Mouse (Mus musculus): ENCODE measurements at regions not wholly inside any gene's neighbourhood (a gene's known extent, or its start where the extent isn't known, plus 50 kb on each side); places are given as distances from the start of the nearest gene placed in this dataset.

DNA sequence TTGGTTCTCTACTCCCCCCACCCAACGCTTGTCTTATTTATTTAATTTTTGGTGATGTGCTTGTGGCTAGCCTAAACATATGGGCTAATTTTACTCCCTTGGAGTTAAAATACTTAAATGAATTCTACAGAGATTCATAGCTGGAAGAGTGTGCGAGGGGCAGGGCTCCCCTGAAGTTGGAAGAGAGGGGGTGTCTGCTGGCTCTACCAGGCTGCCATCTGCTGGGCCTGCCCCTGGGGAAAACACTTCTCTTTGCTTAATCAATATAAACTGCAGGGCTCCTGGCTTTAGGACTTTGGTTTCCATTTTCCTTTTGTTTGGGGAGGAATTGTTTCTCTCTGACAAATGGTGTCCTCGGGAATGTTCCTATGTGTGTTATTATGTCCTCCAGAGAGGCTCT, 92.5 kb upstream of the Kcnd3 start:
- no peaks in the 10 kb centered on the region for H3K4me1 ChIP-seq (ENCODE audit: control insufficient read depth, insufficient read depth, low read length)
- H3K27ac ChIP-seq (ENCODE audit: control insufficient read depth, insufficient read depth, low read depth, low read length), result no peak overlapping the region
- TF ChIP-seq CTCF (IDR thresholded peaks at IDR 0.05; ENCODE audit: control insufficient read depth, insufficient read depth, insufficient replicate concordance, low read depth, low read length) (no peak), POLR2A (IDR thresholded peaks at IDR 0.05; ENCODE audit: control insufficient read depth, low read depth, low read length) (no peak)
- H3K27me3 ChIP-seq (ENCODE audit: control insufficient read depth, insufficient read depth, low read length), result no peaks in the 10 kb centered on the region
- H3K4me3 ChIP-seq (ENCODE audit: control insufficient read depth, low read depth, low read length), result no peak overlapping the region
- no peaks in the 10 kb centered on the region for H3K36me3 ChIP-seq (ENCODE audit: control insufficient read depth, insufficient read depth, low read length)

DNA sequence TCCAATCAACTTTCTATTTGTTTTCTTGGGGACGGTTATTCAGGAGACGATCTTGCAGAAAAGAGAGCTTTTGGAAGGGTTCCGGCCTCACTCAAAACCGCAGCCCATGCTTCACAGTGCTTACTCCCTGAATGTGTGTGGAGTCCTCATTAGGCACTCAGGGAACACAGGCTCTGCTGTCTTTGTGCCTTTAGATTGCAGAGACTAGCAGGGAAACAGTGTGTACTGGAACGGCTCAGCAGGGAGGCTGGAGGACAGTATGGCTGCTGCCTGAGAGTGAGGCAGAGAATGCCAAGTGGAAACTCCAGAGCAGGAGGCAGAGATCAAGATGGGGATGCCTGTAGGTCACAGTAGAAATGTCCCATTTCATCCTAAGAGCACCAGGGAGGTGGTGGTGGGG, 87.4 kb upstream of the Kcnd3 start:
- no peak overlapping the region for H3K4me3 ChIP-seq (ENCODE audit: control insufficient read depth, low read depth, low read length)
- H3K27ac ChIP-seq (ENCODE audit: control insufficient read depth, insufficient read depth, low read depth, low read length), result no peak overlapping the region
- no peaks in the 10 kb centered on the region for H3K4me1 ChIP-seq (ENCODE audit: control insufficient read depth, insufficient read depth, low read length)
- TF ChIP-seq POLR2A (IDR thresholded peaks at IDR 0.05; ENCODE audit: control insufficient read depth, low read depth, low read length), result no peak
- no peak for TF ChIP-seq CTCF (IDR thresholded peaks at IDR 0.05; ENCODE audit: control insufficient read depth, insufficient read depth, insufficient replicate concordance, low read depth, low read length)
- H3K27me3 ChIP-seq (ENCODE audit: control insufficient read depth, insufficient read depth, low read length), result no peaks in the 10 kb centered on the region
- H3K36me3 ChIP-seq (ENCODE audit: control insufficient read depth, insufficient read depth, low read length), result no peaks in the 10 kb centered on the region

DNA sequence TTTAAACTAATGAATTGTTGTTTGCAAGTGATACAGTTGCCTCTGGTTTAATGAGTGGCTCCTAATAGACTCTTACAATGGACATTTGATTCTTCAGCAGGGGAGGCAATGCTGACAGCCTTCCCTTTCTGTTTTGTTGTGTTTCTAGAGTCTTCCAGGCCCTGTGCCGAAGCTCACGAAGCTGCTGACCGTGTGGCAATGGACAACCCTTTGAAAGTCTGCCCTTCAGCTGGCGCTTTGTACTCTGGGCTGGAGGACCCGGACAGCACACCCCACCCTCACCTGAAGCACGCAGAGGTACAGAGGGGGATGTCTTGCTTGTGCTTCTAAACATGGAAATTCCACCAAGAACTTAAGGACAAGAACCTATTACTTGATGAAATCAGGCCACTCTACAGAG, 85.3 kb upstream of the Kcnd3 start:
- Histone ChIP-seq H3K4me1 (ENCODE audit: control insufficient read depth, insufficient read depth, low read length) (no peaks in the 10 kb centered on the region), H3K27me3 (ENCODE audit: control insufficient read depth, insufficient read depth, low read length) (no peaks in the 10 kb centered on the region), H3K27ac (ENCODE audit: control insufficient read depth, insufficient read depth, low read depth, low read length) (no peak overlapping the region), H3K36me3 (ENCODE audit: control insufficient read depth, insufficient read depth, low read length) (no peaks in the 10 kb centered on the region), H3K4me3 (ENCODE audit: control insufficient read depth, low read depth, low read length) (no peak overlapping the region)
- TF ChIP-seq CTCF (IDR thresholded peaks at IDR 0.05; ENCODE audit: control insufficient read depth, insufficient read depth, insufficient replicate concordance, low read depth, low read length) (no peak), POLR2A (IDR thresholded peaks at IDR 0.05; ENCODE audit: control insufficient read depth, low read depth, low read length) (no peak)

DNA sequence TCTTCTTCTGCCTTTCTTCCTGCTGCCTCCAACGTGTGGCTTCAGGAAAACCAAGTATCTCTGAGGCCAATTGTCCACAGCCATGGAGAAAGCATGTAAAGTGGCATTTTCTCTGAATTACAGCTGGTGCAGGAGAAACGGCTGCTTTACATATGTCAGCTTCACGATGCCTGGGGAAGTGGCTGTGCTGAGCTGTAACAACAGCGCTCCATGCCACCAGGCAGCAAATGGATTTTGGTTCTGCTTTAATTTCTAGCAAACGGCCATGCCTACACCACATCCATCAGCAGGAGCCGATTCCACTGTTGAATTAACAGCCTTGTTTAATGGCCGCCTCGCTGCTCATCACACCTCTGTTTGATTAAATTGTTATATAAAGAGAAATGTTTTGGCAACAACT, 84.2 kb upstream of the Kcnd3 start:
- no peak overlapping the region for H3K27ac ChIP-seq (ENCODE audit: control insufficient read depth, insufficient read depth, low read depth, low read length)
- H3K4me3 ChIP-seq (ENCODE audit: control insufficient read depth, low read depth, low read length), result no peak overlapping the region
- TF ChIP-seq POLR2A (IDR thresholded peaks at IDR 0.05; ENCODE audit: control insufficient read depth, low read depth, low read length) (no peak), CTCF (IDR thresholded peaks at IDR 0.05; ENCODE audit: control insufficient read depth, insufficient read depth, insufficient replicate concordance, low read depth, low read length) (no peak)
- H3K4me1 ChIP-seq (ENCODE audit: control insufficient read depth, insufficient read depth, low read length), result no peaks in the 10 kb centered on the region
- H3K36me3 ChIP-seq (ENCODE audit: control insufficient read depth, insufficient read depth, low read length), result no peaks in the 10 kb centered on the region
- H3K27me3 ChIP-seq (ENCODE audit: control insufficient read depth, insufficient read depth, low read length), result no peaks in the 10 kb centered on the region

DNA sequence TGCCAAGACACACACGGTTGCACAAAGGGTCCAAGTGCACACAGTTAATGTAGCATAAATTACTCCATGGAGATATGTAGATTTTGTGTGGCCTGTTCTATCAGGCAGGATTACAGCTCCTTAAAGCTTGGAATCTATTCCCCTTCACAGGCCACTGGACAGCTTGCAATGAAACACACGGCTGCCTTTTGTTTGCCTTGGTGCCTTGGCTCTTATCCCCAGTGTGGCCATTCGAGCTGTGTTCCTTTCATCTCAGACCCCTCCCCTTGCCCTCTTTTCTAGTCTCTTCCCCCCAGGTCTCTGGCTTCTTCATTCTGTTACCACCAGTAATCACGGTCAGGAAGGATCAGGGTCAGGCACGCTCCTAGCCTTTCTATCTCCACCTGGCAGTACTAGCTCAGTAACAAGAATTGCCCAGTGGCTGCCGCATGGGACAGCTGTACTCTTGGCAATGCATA, 79.7 kb upstream of the Kcnd3 start:
- Histone ChIP-seq H3K4me3 (ENCODE audit: control insufficient read depth, low read depth, low read length) (no peak overlapping the region), H3K4me1 (ENCODE audit: control insufficient read depth, insufficient read depth, low read length) (no peaks in the 10 kb centered on the region), H3K27me3 (ENCODE audit: control insufficient read depth, insufficient read depth, low read length) (no peaks in the 10 kb centered on the region), H3K27ac (ENCODE audit: control insufficient read depth, insufficient read depth, low read depth, low read length) (no peak overlapping the region), H3K36me3 (ENCODE audit: control insufficient read depth, insufficient read depth, low read length) (no peaks in the 10 kb centered on the region)
- TF ChIP-seq POLR2A (IDR thresholded peaks at IDR 0.05; ENCODE audit: control insufficient read depth, low read depth, low read length), result no peak
- TF ChIP-seq CTCF (IDR thresholded peaks at IDR 0.05; ENCODE audit: control insufficient read depth, insufficient read depth, insufficient replicate concordance, low read depth, low read length), result no peak

DNA sequence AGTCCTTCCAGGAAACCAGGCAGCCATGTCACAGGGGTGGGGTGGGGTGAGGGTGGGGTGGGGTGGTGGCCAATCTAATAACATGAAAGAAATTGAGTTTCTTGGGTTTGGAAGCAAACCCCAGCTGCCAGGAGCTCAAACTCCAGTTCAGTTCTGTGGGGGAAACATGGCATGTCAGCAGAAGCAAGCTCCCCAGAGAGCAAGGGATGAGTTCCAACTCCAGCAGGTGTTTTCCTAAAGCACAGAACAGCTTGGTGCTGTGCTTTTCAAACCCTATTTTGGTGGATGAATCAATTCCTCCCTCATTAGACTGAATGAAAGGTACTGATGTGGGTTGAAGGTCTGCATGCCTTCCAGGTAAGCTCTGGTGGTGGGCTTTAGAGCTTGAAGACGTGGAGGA, 77.8 kb upstream of the Kcnd3 start:
- TF ChIP-seq CTCF (IDR thresholded peaks at IDR 0.05; ENCODE audit: control insufficient read depth, insufficient read depth, insufficient replicate concordance, low read depth, low read length) (no peak), POLR2A (IDR thresholded peaks at IDR 0.05; ENCODE audit: control insufficient read depth, low read depth, low read length) (no peak)
- Histone ChIP-seq H3K4me1 (ENCODE audit: control insufficient read depth, insufficient read depth, low read length) (no peaks in the 10 kb centered on the region), H3K4me3 (ENCODE audit: control insufficient read depth, low read depth, low read length) (no peak overlapping the region)

DNA sequence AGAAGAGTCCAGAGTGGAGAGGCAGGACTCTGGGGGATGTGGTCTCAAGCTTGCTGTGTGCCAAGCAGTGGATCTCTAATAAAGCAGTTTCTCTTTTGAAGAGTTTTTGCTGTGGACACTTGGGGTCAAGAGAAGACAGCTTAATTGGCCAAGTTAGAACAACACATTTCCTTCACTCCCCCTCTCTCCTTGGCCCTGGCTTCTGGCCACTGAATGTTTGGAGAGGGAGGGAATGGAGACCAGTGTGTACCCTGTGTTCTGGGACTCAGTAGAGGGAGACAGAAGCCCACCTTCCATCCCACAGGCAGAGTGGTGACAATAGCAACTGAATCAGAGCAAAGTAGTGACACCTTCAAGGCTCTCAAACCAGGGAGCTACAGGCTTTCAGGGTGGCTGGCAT, 77.3 kb upstream of the Kcnd3 start:
- peak overlapping the region; percentile 33; the same call in 1 of the 2 replicates for H3K27ac ChIP-seq (ENCODE audit: control insufficient read depth, insufficient read depth, low read depth, low read length)
- H3K36me3 ChIP-seq (ENCODE audit: control insufficient read depth, insufficient read depth, low read length), result no peaks in the 10 kb centered on the region
- no peak overlapping the region for H3K4me3 ChIP-seq (ENCODE audit: control insufficient read depth, low read depth, low read length)
- H3K27me3 ChIP-seq (ENCODE audit: control insufficient read depth, insufficient read depth, low read length), result no peaks in the 10 kb centered on the region
- no peaks in the 10 kb centered on the region for H3K4me1 ChIP-seq (ENCODE audit: control insufficient read depth, insufficient read depth, low read length)
- TF ChIP-seq CTCF (IDR thresholded peaks at IDR 0.05; ENCODE audit: control insufficient read depth, insufficient read depth, insufficient replicate concordance, low read depth, low read length) (no peak), POLR2A (IDR thresholded peaks at IDR 0.05; ENCODE audit: control insufficient read depth, low read depth, low read length) (no peak)

More for the DNA sequence above, 77.8 kb upstream of the Kcnd3 start:
- H3K36me3 ChIP-seq (ENCODE audit: control insufficient read depth, insufficient read depth, low read length), result no peaks in the 10 kb centered on the region
- no peaks in the 10 kb centered on the region for H3K27me3 ChIP-seq (ENCODE audit: control insufficient read depth, insufficient read depth, low read length)
- no peak overlapping the region; the same call in 1 of the 2 replicates for H3K27ac ChIP-seq (ENCODE audit: control insufficient read depth, insufficient read depth, low read depth, low read length)

DNA sequence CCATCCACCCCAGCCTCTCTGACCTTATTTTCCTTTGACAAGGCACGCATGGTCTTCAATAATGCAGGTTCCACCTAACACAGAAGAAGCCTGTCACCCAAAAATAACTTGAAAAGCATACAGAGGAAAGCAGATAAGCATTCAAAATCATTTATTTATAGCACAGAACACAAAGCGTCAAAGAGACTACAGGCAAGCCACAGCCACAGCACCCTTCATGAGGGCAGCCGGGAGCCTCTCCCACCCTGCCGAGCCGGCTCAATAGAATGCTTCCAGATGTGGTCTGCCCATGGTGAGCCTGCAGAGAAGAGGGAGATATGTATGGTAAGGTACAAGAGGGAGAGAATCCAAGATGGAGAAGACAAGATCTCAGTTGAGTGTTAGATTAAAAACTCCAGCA, 76.7 kb upstream of the Kcnd3 start:
- H3K36me3 ChIP-seq (ENCODE audit: control insufficient read depth, insufficient read depth, low read length), result no peaks in the 10 kb centered on the region
- no peaks in the 10 kb centered on the region for H3K27me3 ChIP-seq (ENCODE audit: control insufficient read depth, insufficient read depth, low read length)
- H3K4me3 ChIP-seq (ENCODE audit: control insufficient read depth, low read depth, low read length), result no peak overlapping the region
- no peak for TF ChIP-seq POLR2A (IDR thresholded peaks at IDR 0.05; ENCODE audit: control insufficient read depth, low read depth, low read length)
- TF ChIP-seq CTCF (IDR thresholded peaks at IDR 0.05; ENCODE audit: control insufficient read depth, insufficient read depth, insufficient replicate concordance, low read depth, low read length), result no peak
- H3K4me1 ChIP-seq (ENCODE audit: control insufficient read depth, insufficient read depth, low read length), result no peaks in the 10 kb centered on the region
- no peak overlapping the region for H3K27ac ChIP-seq (ENCODE audit: control insufficient read depth, insufficient read depth, low read depth, low read length)
